Mouse (Mus musculus): ENCODE measurements around the gene Actg1. TPM values are rescaled to one million over a fixed set of nuclear protein-coding genes. Genes with fewer than 3 reads are reported as not detected.

Actg1 gene
- polyA plus RNA-seq, 1 experiment: 2,358 TPM

- Histone ChIP-seq H3K27me3 (ENCODE audit: control insufficient read depth, insufficient read depth, insufficient read length) (no peaks in the 10 kb centered on the region), H3K4me3 (no peak overlapping the region), H3K79me2 (ENCODE audit: control insufficient read depth, insufficient read depth) (no peaks in the 10 kb centered on the region), H3ac (ENCODE audit: control insufficient read depth, insufficient read length) (no peak overlapping the region), H3K36me3 (ENCODE audit: control insufficient read depth, insufficient read depth) (no peaks in the 10 kb centered on the region), H3K4me2 (ENCODE audit: low read depth) (no peak overlapping the region)
- no peak for TF ChIP-seq SRF (IDR thresholded peaks at IDR 0.05; ENCODE audit: control insufficient read depth, insufficient read length, low read depth)
- TF ChIP-seq POLR2AphosphoS2 (IDR thresholded peaks at IDR 0.05; ENCODE audit: insufficient read length, low read depth): no peak
- no peak for TF ChIP-seq CEBPB (IDR thresholded peaks at IDR 0.05; ENCODE audit: insufficient read depth, poor library complexity, severe bottlenecking)
- TF ChIP-seq TCF3 (IDR thresholded peaks at IDR 0.05; ENCODE audit: insufficient read length, low read depth): no peak
- TF ChIP-seq TCF12 (IDR thresholded peaks at IDR 0.05; ENCODE audit: insufficient read depth, poor library complexity, severe bottlenecking): no peak
- no peak for TF ChIP-seq MAX (IDR thresholded peaks at IDR 0.05; ENCODE audit: low read depth)
These were observed 34.2 kb downstream of the Actg1 start for GRCm38 (mm10) chr11:120313906-120314685.

GRCm38 (mm10) chr11:120312069-120312468, 36.3 kb downstream of the Actg1 start:
- TF ChIP-seq MYOD1 (IDR thresholded peaks at IDR 0.05; ENCODE audit: control insufficient read depth in 1 of 3, insufficient read length in 2 of 3, low read depth in 2 of 3): no peak
- TF ChIP-seq POLR2AphosphoS2 (IDR thresholded peaks at IDR 0.05; ENCODE audit: insufficient read length, low read depth): no peak
- no peak for TF ChIP-seq E2F4 (IDR thresholded peaks at IDR 0.05; ENCODE audit: insufficient read depth)
- TF ChIP-seq CEBPB (IDR thresholded peaks at IDR 0.05; ENCODE audit: insufficient read depth, poor library complexity, severe bottlenecking): no peak
- no peak for TF ChIP-seq TCF12 (IDR thresholded peaks at IDR 0.05; ENCODE audit: insufficient read depth, poor library complexity, severe bottlenecking)
- no peak for TF ChIP-seq USF1 (IDR thresholded peaks at IDR 0.05; ENCODE audit: low read depth)
- no peak for TF ChIP-seq MYOG (IDR thresholded peaks at IDR 0.05; ENCODE audit: control insufficient read depth in 1 of 3, insufficient read depth in 1 of 3, insufficient read length in 2 of 3, low read depth in 2 of 3)
- no peak for TF ChIP-seq REST (IDR thresholded peaks at IDR 0.05; ENCODE audit: insufficient read depth, insufficient read length)
- no peak for TF ChIP-seq SRF (IDR thresholded peaks at IDR 0.05; ENCODE audit: control insufficient read depth, insufficient read length, low read depth)
- no peak for TF ChIP-seq POLR2A (IDR thresholded peaks at IDR 0.05; ENCODE audit: insufficient read length, low read depth)
- no peak for TF ChIP-seq MAX (IDR thresholded peaks at IDR 0.05; ENCODE audit: low read depth)
- TF ChIP-seq TCF3 (IDR thresholded peaks at IDR 0.05; ENCODE audit: insufficient read length, low read depth): no peak
- Histone ChIP-seq H3K27me3 (ENCODE audit: control insufficient read depth, insufficient read depth, insufficient read length) (no peaks in the 10 kb centered on the region), H3K4me2 (ENCODE audit: low read depth) (no peak overlapping the region)

GRCm38 (mm10) chr11:120311561-120311960, 36.8 kb downstream of the Actg1 start:
- H3K27me3 ChIP-seq (ENCODE audit: control insufficient read depth, insufficient read depth, insufficient read length): no peaks in the 10 kb centered on the region
- H3K36me3 ChIP-seq (ENCODE audit: control insufficient read depth, insufficient read depth): no peaks in the 10 kb centered on the region
- H3K4me3 ChIP-seq: peak overlapping the region; percentile 17
- TF ChIP-seq CEBPB (IDR thresholded peaks at IDR 0.05; ENCODE audit: insufficient read depth, poor library complexity, severe bottlenecking): no peak
- TF ChIP-seq POLR2A (IDR thresholded peaks at IDR 0.05; ENCODE audit: insufficient read length, low read depth): no peak
- no peak for TF ChIP-seq REST (IDR thresholded peaks at IDR 0.05; ENCODE audit: insufficient read depth, insufficient read length)
- no peak for TF ChIP-seq E2F4 (IDR thresholded peaks at IDR 0.05; ENCODE audit: insufficient read depth)
- no peak for TF ChIP-seq SRF (IDR thresholded peaks at IDR 0.05; ENCODE audit: control insufficient read depth, insufficient read length, low read depth)
- no peak for TF ChIP-seq TCF3 (IDR thresholded peaks at IDR 0.05; ENCODE audit: insufficient read length, low read depth)
- no peak for TF ChIP-seq TCF12 (IDR thresholded peaks at IDR 0.05; ENCODE audit: insufficient read depth, poor library complexity, severe bottlenecking)
- no peak for TF ChIP-seq MYOG (IDR thresholded peaks at IDR 0.05; ENCODE audit: control insufficient read depth in 1 of 3, insufficient read depth in 1 of 3, insufficient read length in 2 of 3, low read depth in 2 of 3)
- no peak for TF ChIP-seq MYOD1 (IDR thresholded peaks at IDR 0.05; ENCODE audit: control insufficient read depth in 1 of 3, insufficient read length in 2 of 3, low read depth in 2 of 3)
- TF ChIP-seq POLR2AphosphoS2 (IDR thresholded peaks at IDR 0.05; ENCODE audit: insufficient read length, low read depth): no peak
- TF ChIP-seq MAX (IDR thresholded peaks at IDR 0.05; ENCODE audit: low read depth): no peak
- TF ChIP-seq USF1 (IDR thresholded peaks at IDR 0.05; ENCODE audit: low read depth): no peak
- no peak overlapping the region for H3ac ChIP-seq (ENCODE audit: control insufficient read depth, insufficient read length)
- peak overlapping the region; percentile 84 for H3K4me2 ChIP-seq (ENCODE audit: low read depth)
- H3K79me2 ChIP-seq (ENCODE audit: control insufficient read depth, insufficient read depth): no peaks in the 10 kb centered on the region

More at GRCm38 (mm10) chr11:120312069-120312468, 36.3 kb downstream of the Actg1 start:
- H3K79me2 ChIP-seq (ENCODE audit: control insufficient read depth, insufficient read depth): no peaks in the 10 kb centered on the region
- H3K36me3 ChIP-seq (ENCODE audit: control insufficient read depth, insufficient read depth): no peaks in the 10 kb centered on the region
- H3K4me3 ChIP-seq: no peak overlapping the region
- no peak overlapping the region for H3ac ChIP-seq (ENCODE audit: control insufficient read depth, insufficient read length)

- Histone ChIP-seq H3K27me3 (ENCODE audit: control insufficient read depth, insufficient read depth, insufficient read length) (no peaks in the 10 kb centered on the region), H3K36me3 (ENCODE audit: control insufficient read depth, insufficient read depth) (no peaks in the 10 kb centered on the region), H3K79me2 (ENCODE audit: control insufficient read depth, insufficient read depth) (no peaks in the 10 kb centered on the region), H3ac (ENCODE audit: control insufficient read depth, insufficient read length) (no peak overlapping the region), H3K4me2 (ENCODE audit: low read depth) (peak overlapping the region; percentile 84), H3K4me3 (peak overlapping the region; percentile 17)
- TF ChIP-seq REST (IDR thresholded peaks at IDR 0.05; ENCODE audit: insufficient read depth, insufficient read length) (no peak), MYOD1 (IDR thresholded peaks at IDR 0.05; ENCODE audit: control insufficient read depth in 1 of 3, insufficient read length in 2 of 3, low read depth in 2 of 3) (no peak), POLR2A (IDR thresholded peaks at IDR 0.05; ENCODE audit: insufficient read length, low read depth) (peak; percentile 38), CEBPB (IDR thresholded peaks at IDR 0.05; ENCODE audit: insufficient read depth, poor library complexity, severe bottlenecking) (no peak), USF1 (IDR thresholded peaks at IDR 0.05; ENCODE audit: low read depth) (peak; percentile 64), POLR2AphosphoS2 (IDR thresholded peaks at IDR 0.05; ENCODE audit: insufficient read length, low read depth) (peak; percentile 34), TCF3 (IDR thresholded peaks at IDR 0.05; ENCODE audit: insufficient read length, low read depth) (no peak), MAX (IDR thresholded peaks at IDR 0.05; ENCODE audit: low read depth) (no peak), SRF (IDR thresholded peaks at IDR 0.05; ENCODE audit: control insufficient read depth, insufficient read length, low read depth) (no peak), MYOG (IDR thresholded peaks at IDR 0.05; ENCODE audit: control insufficient read depth in 1 of 3, insufficient read depth in 1 of 3, insufficient read length in 2 of 3, low read depth in 2 of 3) (no peak), TCF12 (IDR thresholded peaks at IDR 0.05; ENCODE audit: insufficient read depth, poor library complexity, severe bottlenecking) (no peak), E2F4 (IDR thresholded peaks at IDR 0.05; ENCODE audit: insufficient read depth) (peak; percentile 50)
These were observed 37.5 kb downstream of the Actg1 start for GRCm38 (mm10) chr11:120310813-120311312.
